Mouse (Mus musculus): ENCODE measurements at regions not wholly inside any gene's neighbourhood (a gene's known extent, or its start where the extent isn't known, plus 50 kb on each side); places are given as distances from the start of the nearest gene placed in this dataset.

GRCm38 (mm10) chr1:42169505-42169904, 526.1 kb upstream of the Pou3f3 start:
- no peak for TF ChIP-seq CTCF (IDR thresholded peaks at IDR 0.05; ENCODE audit: borderline replicate concordance, extremely low read depth, insufficient read depth, insufficient read length)
- TF ChIP-seq POLR2A (IDR thresholded peaks at IDR 0.05; ENCODE audit: borderline replicate concordance, extremely low read depth, insufficient read depth, insufficient read length, poor library complexity, severe bottlenecking): no peak

Data from brain, embryonic 14.5 days (tissue).